Comparison of ENCODE assay signal across 8 mouse cellular contexts in genomic region chr11:98961766-98962165, GRCm38 (mm10). TPM values are rescaled to one million over a fixed set of nuclear protein-coding genes. Genes with fewer than 3 reads are reported as not detected.
DNase-seq lines count a peak whose midpoint lies in the region; ATAC-seq and TF ChIP-seq lines count a peak whose summit lies in the region.

No protein-coding gene starts in this region.

- TF ChIP-seq CTCF in hindbrain, postnatal 0 days (IDR thresholded peaks at IDR 0.05; ENCODE audit: low read depth), result no peak
- TF ChIP-seq CTCF in midbrain, postnatal 0 days (IDR thresholded peaks at IDR 0.05), result no peak

- H3K27me3 ChIP-seq in kidney, embryonic 15.5 days, result no peaks in the 10 kb centered on the region
- H3K27me3 ChIP-seq in embryonic facial prominence, embryonic 11.5 days (ENCODE audit: control insufficient read depth, insufficient read depth, low read length), result no peaks in the 10 kb centered on the region
- H3K27me3 ChIP-seq in hindbrain, postnatal 0 days (ENCODE audit: insufficient read depth, low read length), result no peaks in the 10 kb centered on the region
- H3K27me3 ChIP-seq in midbrain, postnatal 0 days (ENCODE audit: insufficient read depth, low read length), result no peaks in the 10 kb centered on the region

- H3K4me3 ChIP-seq in kidney, embryonic 15.5 days (replicated peaks), result peak overlapping the region; percentile 68
- H3K4me3 ChIP-seq in embryonic facial prominence, embryonic 11.5 days (ENCODE audit: low read depth, low read length), result peak overlapping the region; percentile 58
- peak overlapping the region; percentile 57 for H3K4me3 ChIP-seq in hindbrain, postnatal 0 days (ENCODE audit: low read length)
- H3K4me3 ChIP-seq in midbrain, postnatal 0 days (ENCODE audit: low read depth, low read length), result peak overlapping the region; percentile 57; the same call in 1 of the 2 replicates

- peaks cover 13% of the 10 kb centered on the region for H3K36me3 ChIP-seq in kidney, embryonic 15.5 days
- peaks cover 2% of the 10 kb centered on the region for H3K36me3 ChIP-seq in embryonic facial prominence, embryonic 11.5 days (replicated peaks; ENCODE audit: control insufficient read depth, insufficient read depth, low read depth, low read length)
- H3K36me3 ChIP-seq in hindbrain, postnatal 0 days (ENCODE audit: insufficient read depth, low read length), result no peaks in the 10 kb centered on the region
- no peaks in the 10 kb centered on the region for H3K36me3 ChIP-seq in midbrain, postnatal 0 days (ENCODE audit: insufficient read depth, low read length)

- H3K4me2 ChIP-seq in kidney, embryonic 15.5 days, result peak overlapping the region; percentile 97
- peak overlapping the region; percentile 99 for H3K4me2 ChIP-seq in embryonic facial prominence, embryonic 11.5 days (ENCODE audit: low read depth, low read length)
- peak overlapping the region; percentile 98 for H3K4me2 ChIP-seq in hindbrain, postnatal 0 days (ENCODE audit: low read depth, low read length)
- peak overlapping the region; percentile 99 for H3K4me2 ChIP-seq in midbrain, postnatal 0 days (ENCODE audit: low read depth, low read length, poor library complexity, severe bottlenecking)

- DNase-seq in kidney, postnatal 10 days, result no peak
- DNase-seq in embryonic facial prominence, embryonic 11.5 days (ENCODE audit: low spot score), result no peak
- no peak for DNase-seq in hindbrain, postnatal 0 days (ENCODE audit: low spot score)
- DNase-seq in midbrain, postnatal 0 days (ENCODE audit: low spot score), result no peak
- DNase-seq in cerebellum, postnatal 4 days (ENCODE audit: low spot score in 2 of 2), result no peak
- DNase-seq in frontal cortex, postnatal 10 days (ENCODE audit: low spot score in 2 of 2), result no peak
- no peak for DNase-seq in frontal cortex, postnatal 14 days (ENCODE audit: low spot score in 2 of 2)

- peak overlapping the region; percentile 59 for H3K9ac ChIP-seq in kidney, embryonic 15.5 days
- peak overlapping the region; percentile 60 for H3K9ac ChIP-seq in embryonic facial prominence, embryonic 11.5 days (replicated peaks; ENCODE audit: low read length)
- H3K9ac ChIP-seq in hindbrain, postnatal 0 days (replicated peaks; ENCODE audit: low read length), result peak overlapping the region; percentile 26; the same call in 1 of the 2 replicates
- H3K9ac ChIP-seq in midbrain, postnatal 0 days (replicated peaks; ENCODE audit: low read length, poor library complexity, severe bottlenecking), result peak overlapping the region; percentile 24; the same call in 1 of the 2 replicates

- ATAC-seq in kidney, embryonic 15.5 days (replicated peaks; ENCODE audit: low FRiP score), result no peak
- no peak for ATAC-seq in embryonic facial prominence, embryonic 11.5 days (replicated peaks; ENCODE audit: insufficient number of reproducible peaks, low FRiP score, low TSS enrichment, low read depth)
- ATAC-seq in hindbrain, postnatal 0 days, result no peak
- ATAC-seq in midbrain, postnatal 0 days (ENCODE audit: low FRiP score), result no peak

- WGBS in kidney, embryonic 15.5 days, result 8% methylated on average over 8 of the region's 8 CpGs
- 8% methylated on average over 8 of the region's 8 CpGs for WGBS in embryonic facial prominence, embryonic 11.5 days
- 12% methylated on average over 8 of the region's 8 CpGs for WGBS in hindbrain, postnatal 0 days
- WGBS in midbrain, postnatal 0 days, result 19% methylated on average over 8 of the region's 8 CpGs

- H3K4me1 ChIP-seq in kidney, embryonic 15.5 days, result peaks cover 82% of the 10 kb centered on the region
- H3K4me1 ChIP-seq in embryonic facial prominence, embryonic 11.5 days (ENCODE audit: control insufficient read depth, insufficient read depth, low read length), result peaks cover 58% of the 10 kb centered on the region
- H3K4me1 ChIP-seq in hindbrain, postnatal 0 days (ENCODE audit: insufficient read depth, low read length), result peaks cover 48% of the 10 kb centered on the region
- peaks cover 31% of the 10 kb centered on the region for H3K4me1 ChIP-seq in midbrain, postnatal 0 days (ENCODE audit: insufficient read depth, low read length)

- peak overlapping the region; percentile 89 for H3K27ac ChIP-seq in kidney, embryonic 15.5 days
- H3K27ac ChIP-seq in embryonic facial prominence, embryonic 11.5 days (replicated peaks; ENCODE audit: low read depth, low read length), result no peak overlapping the region
- H3K27ac ChIP-seq in hindbrain, postnatal 0 days, result no peak overlapping the region
- no peak overlapping the region for H3K27ac ChIP-seq in midbrain, postnatal 0 days (ENCODE audit: low read depth, low read length)

- H3K9me3 ChIP-seq in kidney, embryonic 15.5 days (replicated peaks), result no peaks in the 10 kb centered on the region
- no peaks in the 10 kb centered on the region for H3K9me3 ChIP-seq in embryonic facial prominence, embryonic 11.5 days (replicated peaks; ENCODE audit: control insufficient read depth, low read length)
- H3K9me3 ChIP-seq in hindbrain, postnatal 0 days (ENCODE audit: low read length), result no peaks in the 10 kb centered on the region
- no peaks in the 10 kb centered on the region for H3K9me3 ChIP-seq in midbrain, postnatal 0 days (ENCODE audit: low read length)

RNA-seq across cellular contexts. Expression of gene Gjd3, which starts 21.1 kb away (rescaled TPM):
- polyA plus RNA-seq in kidney, embryonic 15.5 days (2015; fragmentation: Nextera tagmentation; extraction: Ambion mirVana), result 0.48 and 0.51 TPM in 2 replicates
- polyA plus RNA-seq in embryonic facial prominence, embryonic 11.5 days (2014; fragmentation: Nextera tagmentation; extraction: Ambion mirVana), result 0.25 and 0.43 TPM in 2 replicates
- total RNA-seq in hindbrain, postnatal 0 days (2014; rRNA removed), result 0.75 and 5.0 TPM in 2 replicates
- 4.8 and 5.9 TPM in 2 replicates for polyA plus RNA-seq in hindbrain, postnatal 0 days (2015; fragmentation: Nextera tagmentation; extraction: Ambion mirVana)
- 3.0 and 5.1 TPM in 2 replicates for total RNA-seq in midbrain, postnatal 0 days (2014; rRNA removed)
- polyA plus RNA-seq in midbrain, postnatal 0 days (2015; fragmentation: Nextera tagmentation; extraction: Ambion mirVana), result 4.5 and 5.1 TPM in 2 replicates

RNA-seq across cellular contexts. Expression of gene Rara, which starts 34.1 kb away (rescaled TPM):
- 29.3 and 32.1 TPM in 2 replicates for polyA plus RNA-seq in kidney, embryonic 15.5 days (2015; fragmentation: Nextera tagmentation; extraction: Ambion mirVana)
- 32.7 and 40.2 TPM in 2 replicates for polyA plus RNA-seq in embryonic facial prominence, embryonic 11.5 days (2014; fragmentation: Nextera tagmentation; extraction: Ambion mirVana)
- total RNA-seq in hindbrain, postnatal 0 days (2014; rRNA removed), result 16.9 and 19.2 TPM in 2 replicates
- 8.1 and 9.5 TPM in 2 replicates for polyA plus RNA-seq in hindbrain, postnatal 0 days (2015; fragmentation: Nextera tagmentation; extraction: Ambion mirVana)
- total RNA-seq in midbrain, postnatal 0 days (2014; rRNA removed), result 14.3 and 20.4 TPM in 2 replicates
- 8.2 and 8.7 TPM in 2 replicates for polyA plus RNA-seq in midbrain, postnatal 0 days (2015; fragmentation: Nextera tagmentation; extraction: Ambion mirVana)

RNA-seq across cellular contexts. Expression of gene Cdc6, which starts 54.2 kb away (rescaled TPM):
- 36.3 and 39.1 TPM in 2 replicates for polyA plus RNA-seq in kidney, embryonic 15.5 days (2015; fragmentation: Nextera tagmentation; extraction: Ambion mirVana)
- polyA plus RNA-seq in embryonic facial prominence, embryonic 11.5 days (2014; fragmentation: Nextera tagmentation; extraction: Ambion mirVana), result 55.4 and 57.1 TPM in 2 replicates
- total RNA-seq in hindbrain, postnatal 0 days (2014; rRNA removed), result 2.5 and 4.6 TPM in 2 replicates
- 3.0 and 3.4 TPM in 2 replicates for polyA plus RNA-seq in hindbrain, postnatal 0 days (2015; fragmentation: Nextera tagmentation; extraction: Ambion mirVana)
- total RNA-seq in midbrain, postnatal 0 days (2014; rRNA removed), result 0.19 and 0.44 TPM in 2 replicates
- polyA plus RNA-seq in midbrain, postnatal 0 days (2015; fragmentation: Nextera tagmentation; extraction: Ambion mirVana), result 0.52 and 0.65 TPM in 2 replicates
